Mouse (Mus musculus) colon, adult 2 months (tissue): ENCODE results near the gene Hist1h2bm. TPM values are rescaled to one million over a fixed set of nuclear protein-coding genes. Genes with fewer than 3 reads are reported as not detected.

Experiments used
- polyA plus RNA-seq: library from polyadenylated mRNA; depleted of rRNA; stranded (reverse); fragments of >200 nt; gene quantifications from 2 replicates; pipeline ENCODE4 v1.2.3, GENCODE M21; 2012; rRNA removed

Hist1h2bm gene
- polyA plus RNA-seq: 4.6 and 5.2 TPM in 2 replicates

GRCm38 (mm10) chr13:21721757-21722372, at the start of gene Hist1h2bm:
Gene Hist1h2bm (plus strand): TSS chr13:21722044.

GRCm38 (mm10) chr13:21677305-21677704, 44.5 kb upstream of the Hist1h2bm start, which contains the start of gene Olfr1360:
Gene Olfr1360 (minus strand): TSS chr13:21677405.

GRCm38 (mm10) chr13:21697811-21698210, 24.0 kb upstream of the Hist1h2bm start, which contains the start of gene Olfr1359:
Gene Olfr1359 (plus strand): TSS chr13:21698111.

GRCm38 (mm10) chr13:21715864-21716539, 5.8 kb upstream of the Hist1h2bm start, which contains the start of the genes Hist1h2bl and Hist1h2ai:
Gene Hist1h2bl (minus strand): TSS chr13:21716143.
Gene Hist1h2ai (plus strand): TSS chr13:21716422.

GRCm38 (mm10) chr13:21717397-21718357, 4.2 kb upstream of the Hist1h2bm start, which contains the start of gene Hist1h3h:
Gene Hist1h3h (plus strand): TSS chr13:21717659.

GRCm38 (mm10) chr13:21734906-21735767, 13.3 kb downstream of the Hist1h2bm start, which contains the start of gene Hist1h4j:
Gene Hist1h4j (plus strand): TSS chr13:21735064.

DNA sequence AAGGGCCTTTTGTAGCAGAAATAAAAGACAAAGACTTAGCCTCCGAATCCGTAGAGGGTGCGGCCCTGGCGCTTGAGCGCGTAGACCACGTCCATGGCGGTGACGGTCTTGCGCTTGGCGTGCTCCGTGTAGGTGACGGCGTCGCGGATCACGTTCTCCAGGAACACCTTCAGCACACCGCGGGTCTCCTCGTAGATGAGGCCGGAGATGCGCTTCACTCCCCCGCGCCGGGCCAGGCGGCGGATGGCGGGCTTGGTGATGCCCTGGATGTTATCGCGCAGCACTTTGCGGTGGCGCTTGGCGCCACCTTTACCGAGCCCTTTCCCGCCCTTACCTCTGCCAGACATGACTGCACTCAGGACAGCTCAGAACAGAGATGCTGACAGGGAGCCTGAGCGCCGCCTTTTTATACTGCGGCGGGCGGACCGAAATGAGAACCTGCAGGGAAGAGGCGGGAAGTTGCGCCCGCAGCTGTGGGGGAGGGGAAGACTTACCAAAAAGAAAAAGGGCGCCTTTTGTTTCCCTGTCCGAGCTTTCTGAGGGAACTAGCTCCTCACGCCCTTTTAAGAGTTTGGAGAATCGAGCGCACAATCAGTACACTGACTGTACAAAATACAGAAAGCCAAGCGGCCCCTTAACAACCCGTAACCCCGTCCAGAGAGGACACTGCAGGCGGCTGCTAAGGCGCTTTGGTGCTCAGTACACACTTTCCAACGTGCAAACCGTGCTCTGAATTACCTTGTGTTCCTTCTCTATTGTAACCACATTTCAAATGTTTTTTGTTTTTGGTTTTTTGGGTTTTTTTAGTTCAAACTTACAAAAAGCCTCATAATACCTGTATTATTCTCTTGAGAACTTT, 28.5 kb downstream of the Hist1h2bm start, which contains the start of gene Hist1h4k:
TSS of gene Hist1h4k (minus strand) at position 347 of the 859 bp plus-strand sequence.

GRCm38 (mm10) chr13:21753524-21754285, 31.9 kb downstream of the Hist1h2bm start, which contains the start of the genes Hist1h2ak and Hist1h2bn:
Gene Hist1h2ak (minus strand): TSS chr13:21753827.
Gene Hist1h2bn (plus strand): TSS chr13:21754123.

Other genes with a start within 250 kb of the Hist1h2bm start
- 0.27 and 0.69 TPM in 2 replicates for gene Zkscan4, start 243.1 kb upstream of the Hist1h2bm start, polyA plus RNA-seq
- gene Gm10065, start 242.6 kb upstream of the Hist1h2bm start, polyA plus RNA-seq: not detected in 2 replicates
- gene AK157302, start 226.8 kb upstream of the Hist1h2bm start, polyA plus RNA-seq: 0.09 and 0.13 TPM in 2 replicates
- 18.9 and 28.5 TPM in 2 replicates for gene Gm11273, start 220.6 kb upstream of the Hist1h2bm start, polyA plus RNA-seq
- gene Zkscan8, start 190.9 kb upstream of the Hist1h2bm start, polyA plus RNA-seq: 0.98 and 1.7 TPM in 2 replicates
- not detected in 2 replicates for gene Olfr1366, start 179.2 kb upstream of the Hist1h2bm start, polyA plus RNA-seq
- gene Olfr1535, start 162.2 kb upstream of the Hist1h2bm start, polyA plus RNA-seq: not detected in 2 replicates
- not detected in 2 replicates for gene Olfr1364, start 140.3 kb upstream of the Hist1h2bm start, polyA plus RNA-seq
- gene Olfr1362, start 108.0 kb upstream of the Hist1h2bm start, polyA plus RNA-seq: not detected in 2 replicates
- not detected in 2 replicates for gene Olfr11, start 79.5 kb upstream of the Hist1h2bm start, polyA plus RNA-seq
- not detected in 2 replicates for gene Olfr1361, start 58.7 kb upstream of the Hist1h2bm start, polyA plus RNA-seq
- not detected in 2 replicates for gene Olfr1360, start 44.6 kb upstream of the Hist1h2bm start, polyA plus RNA-seq
- gene Olfr1359, start 23.9 kb upstream of the Hist1h2bm start, polyA plus RNA-seq: not detected in 2 replicates
- gene Hist1h2bl, start 5.9 kb upstream of the Hist1h2bm start, polyA plus RNA-seq: 11.8 and 13.4 TPM in 2 replicates
- 41.0 and 55.3 TPM in 2 replicates for gene Hist1h2ai, start 5.6 kb upstream of the Hist1h2bm start, polyA plus RNA-seq
- gene Hist1h3h, start 4.4 kb upstream of the Hist1h2bm start, polyA plus RNA-seq: 40.1 and 49.5 TPM in 2 replicates
- 5.3 and 7.1 TPM in 2 replicates for gene Hist1h4j, start 13.0 kb downstream of the Hist1h2bm start, polyA plus RNA-seq
- 39.5 and 42.9 TPM in 2 replicates for gene Hist1h4k, start 28.5 kb downstream of the Hist1h2bm start, polyA plus RNA-seq
- gene Hist1h2ak, start 31.8 kb downstream of the Hist1h2bm start, polyA plus RNA-seq: 30.4 and 31.0 TPM in 2 replicates
- gene Hist1h2bn, start 32.1 kb downstream of the Hist1h2bm start, polyA plus RNA-seq: 12.9 and 14.9 TPM in 2 replicates
- gene Hist1h1b, start 58.6 kb downstream of the Hist1h2bm start, polyA plus RNA-seq: 1.4 and 1.5 TPM in 2 replicates
- 48.3 and 58.4 TPM in 2 replicates for gene Hist1h3i, start 61.3 kb downstream of the Hist1h2bm start, polyA plus RNA-seq
- gene Hist1h2an, start 65.2 kb downstream of the Hist1h2bm start, polyA plus RNA-seq: 15.5 and 20.4 TPM in 2 replicates
- gene Hist1h2bp, start 65.4 kb downstream of the Hist1h2bm start, polyA plus RNA-seq: 0.66 and 3.2 TPM in 2 replicates
- 37.1 and 59.1 TPM in 2 replicates for gene Hist1h2bq, start 88.2 kb downstream of the Hist1h2bm start, polyA plus RNA-seq
- gene Hist1h2ao, start 88.4 kb downstream of the Hist1h2bm start, polyA plus RNA-seq: not detected in 2 replicates
- not detected in 2 replicates for gene Hist1h4m, start 89.7 kb downstream of the Hist1h2bm start, polyA plus RNA-seq
- gene Hist1h4n, start 110.2 kb downstream of the Hist1h2bm start, polyA plus RNA-seq: 47.6 and 53.6 TPM in 2 replicates
- 577 and 675 TPM in 2 replicates for gene Hist1h2ap, start 111.5 kb downstream of the Hist1h2bm start, polyA plus RNA-seq
- gene Hist1h2br, start 111.7 kb downstream of the Hist1h2bm start, polyA plus RNA-seq: 32.1 and 54.0 TPM in 2 replicates
- 0.06 and 0.16 TPM in 2 replicates for gene Zfp184, start 223.1 kb downstream of the Hist1h2bm start, polyA plus RNA-seq